Mouse (Mus musculus) adrenal gland, postnatal 36 days (tissue): Measurements from ENCODE around the gene Pml. TPM values are rescaled to one million over a fixed set of nuclear protein-coding genes. Genes with fewer than 3 reads are reported as not detected.
A peak's percentile ranks its signal among the peaks of the same experiment; 100 is the strongest.

Experiments
- DNase-seq, 2 experiments: peaks; one replicate each; pipeline ENCODE4 v3.0.0; 2021; ENCODE audit warnings: mixed read lengths in 1 of 2
- total RNA-seq, 2 experiments: library from RNA; stranded (reverse); gene quantifications; 2 replicates each; pipeline ENCODE4 v1.2.3; 2021

Pml gene
- total RNA-seq, 2 experiments from 2014 or later, result 22.4 to 24.2 TPM

- DNase-seq, result peak; percentile 73 to 77
Observed at GRCm38 (mm10) chr9:58241780-58242485, 7.7 kb downstream of the Pml start.

GRCm38 (mm10) chr9:58234502-58235015 is 15.0 kb downstream of the Pml start:
- no peak for DNase-seq

GRCm38 (mm10) chr9:58232374-58232773 is 17.2 kb downstream of the Pml start:
- no peak for DNase-seq

- no peak for DNase-seq
Observed at GRCm38 (mm10) chr9:58231746-58232145, 17.8 kb downstream of the Pml start.

GRCm38 (mm10) chr9:58228777-58229466 is 20.7 kb downstream of the Pml start:
- no peak for DNase-seq

GRCm38 (mm10) chr9:58225915-58226913 is 23.4 kb downstream of the Pml start:
- peak; percentile 64 to 75 for DNase-seq

GRCm38 (mm10) chr9:58224356-58224755 is 25.2 kb downstream of the Pml start:
- no peak for DNase-seq

GRCm38 (mm10) chr9:58220218-58220903 is 29.2 kb downstream of the Pml start:
- peak; percentile 36 to 73 for DNase-seq

GRCm38 (mm10) chr9:58218539-58218938 is 31.0 kb downstream of the Pml start:
- no peak for DNase-seq

- peak; percentile 64 to 66 for DNase-seq
Observed at GRCm38 (mm10) chr9:58216402-58216801, 33.2 kb downstream of the Pml start.

- peak in 1 of 2 experiments; percentile 55 for DNase-seq
Observed at GRCm38 (mm10) chr9:58214519-58215180, 34.9 kb downstream of the Pml start.

GRCm38 (mm10) chr9:58213865-58214264 is 35.7 kb downstream of the Pml start:
- DNase-seq, result peak in 1 of 2 experiments; percentile 52

GRCm38 (mm10) chr9:58213377-58213776 is 36.2 kb downstream of the Pml start:
- no peak for DNase-seq

- no peak for DNase-seq
Observed at GRCm38 (mm10) chr9:58210304-58210627, 39.3 kb downstream of the Pml start.

- DNase-seq, result no peak
Observed at GRCm38 (mm10) chr9:58209462-58210303, 39.9 kb downstream of the Pml start.

GRCm38 (mm10) chr9:58206013-58206412 is 43.6 kb downstream of the Pml start:
- DNase-seq, result no peak

GRCm38 (mm10) chr9:58204448-58205000 is 45.1 kb downstream of the Pml start:
- peak; percentile 95 to 96 for DNase-seq

- peak; percentile 80 to 87 for DNase-seq
Observed at GRCm38 (mm10) chr9:58203516-58204447, 45.8 kb downstream of the Pml start, which contains the start of the genes Islr and Islr2. Gene Islr (minus strand): TSS chr9:58204306. Gene Islr2 (minus strand): TSS chr9:58204319.
